Mouse (Mus musculus) thymus, adult 2 months (tissue): ENCODE results near the gene Agmo.

Experiments used
- CTCF ChIP-seq: fragments of 200-500 bp; IDR thresholded peaks from 2 replicates; pipeline ENCODE4 v1.5.1; 2012; ENCODE audit warnings: mild to moderate bottlenecking, control low read depth, low read length, moderate library complexity, borderline replicate concordance; ENCODE audit not compliant: control insufficient read depth, poor library complexity, insufficient read depth; ENCODE audit errors: extremely low read depth
- POLR2A ChIP-seq: fragments of 200-500 bp; IDR thresholded peaks from 2 replicates; pipeline ENCODE4 v1.6.1; 2012; ENCODE audit warnings: mild to moderate bottlenecking, low read length, control low read depth, moderate library complexity; ENCODE audit not compliant: control insufficient read depth, poor library complexity, insufficient read depth; ENCODE audit errors: extremely low read depth

DNA sequence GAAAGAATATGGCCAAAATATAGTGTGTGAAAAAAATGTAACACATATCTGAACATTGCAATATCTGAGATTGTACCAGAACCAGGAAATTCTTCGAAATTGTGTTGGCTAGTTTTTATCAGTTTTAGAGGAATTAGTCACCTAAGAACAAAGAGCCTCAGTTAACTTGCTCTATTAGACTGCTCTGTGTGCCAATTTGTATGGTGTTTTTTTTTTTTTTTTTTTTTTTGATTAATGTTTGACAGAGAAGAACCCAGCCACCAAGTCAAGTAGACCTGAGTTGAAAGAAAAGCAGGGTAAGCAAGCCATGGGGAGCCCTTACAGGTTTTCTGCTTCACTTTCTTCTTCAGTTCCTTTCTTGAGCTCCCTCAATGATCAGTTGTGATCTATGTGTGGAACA, 10.3 kb upstream of the Agmo start:
- no peak for TF ChIP-seq CTCF
- TF ChIP-seq POLR2A = no peak
